Mouse (Mus musculus): Measurements from ENCODE around the gene Ccdc69. TPM values are rescaled to one million over a fixed set of nuclear protein-coding genes. Genes with fewer than 3 reads are reported as not detected.
A peak's percentile ranks its signal among the peaks of the same experiment; 100 is the strongest.

Ccdc69 gene
- polyA plus RNA-seq, 1 experiment from 2014 or later, result 0.27 TPM

DNA sequence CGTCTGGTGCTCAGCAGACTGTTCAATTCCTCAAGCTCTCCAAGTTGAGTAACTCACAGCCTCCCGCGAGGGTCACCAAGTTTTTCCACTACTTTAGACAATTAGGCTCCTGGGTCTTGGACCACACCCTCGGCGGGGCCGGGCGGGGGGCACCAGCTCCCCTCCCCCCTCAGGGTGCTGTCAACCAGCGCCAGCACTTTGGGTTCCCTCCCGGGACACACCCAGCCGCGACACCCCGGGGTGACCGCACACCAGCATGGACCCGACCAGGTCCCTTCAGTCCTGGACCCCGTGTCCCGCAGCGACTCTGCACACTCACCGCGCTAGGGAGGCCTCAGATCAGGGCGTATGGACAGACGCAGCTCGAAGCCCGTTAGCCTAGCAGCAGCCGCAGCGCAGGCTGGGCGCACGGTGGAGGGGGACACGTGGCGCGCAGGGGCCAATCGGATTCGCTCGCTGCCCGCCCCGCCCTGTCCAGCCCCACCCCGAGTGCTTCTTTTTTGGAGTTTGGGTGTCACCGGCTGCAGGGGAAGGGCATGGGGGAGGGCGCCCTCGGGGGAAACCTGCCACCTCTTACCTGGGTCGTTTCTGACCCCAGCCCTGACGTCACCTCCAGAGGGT, 44.8 kb downstream of the Ccdc69 start, which contains the start of gene Anxa6:
Gene Anxa6 (minus strand): TSS at position 406 of the 621 bp plus-strand sequence.
- Histone ChIP-seq H3K4me1 (peaks cover 28% of the 10 kb centered on the region), H3K4me2 (peak within 1 kb of the TSS; percentile 94), H3K9ac (peak within 1 kb of the TSS; percentile 86), H3K36me3 (no peaks in the 10 kb centered on the region), H3K9me3 (no peaks in the 10 kb centered on the region), H3K27me3 (no peaks in the 10 kb centered on the region), H3K4me3 (peak within 1 kb of the TSS; percentile 76), H3K27ac (peak within 1 kb of the TSS; percentile 87)
- under 1% methylated on average over 41 of the region's 41 CpGs for WGBS
- peak; percentile 90 for ATAC-seq (ENCODE audit: insufficient number of reproducible peaks, insufficient read depth, low FRiP score, low TSS enrichment, low read depth)

- WGBS, result 16% methylated on average over 5 of the region's 5 CpGs
- Histone ChIP-seq H3K4me2 (peak overlapping the region; percentile 94), H3K27me3 (no peaks in the 10 kb centered on the region), H3K27ac (peak overlapping the region; percentile 87), H3K4me3 (peak overlapping the region; percentile 76), H3K9me3 (no peaks in the 10 kb centered on the region), H3K9ac (peak overlapping the region; percentile 86), H3K36me3 (no peaks in the 10 kb centered on the region), H3K4me1 (peaks cover 36% of the 10 kb centered on the region)
- no peak for ATAC-seq (ENCODE audit: insufficient number of reproducible peaks, insufficient read depth, low FRiP score, low TSS enrichment, low read depth)
Observed at GRCm38 (mm10) chr11:55032286-55032685, 45.6 kb downstream of the Ccdc69 start.

DNA sequence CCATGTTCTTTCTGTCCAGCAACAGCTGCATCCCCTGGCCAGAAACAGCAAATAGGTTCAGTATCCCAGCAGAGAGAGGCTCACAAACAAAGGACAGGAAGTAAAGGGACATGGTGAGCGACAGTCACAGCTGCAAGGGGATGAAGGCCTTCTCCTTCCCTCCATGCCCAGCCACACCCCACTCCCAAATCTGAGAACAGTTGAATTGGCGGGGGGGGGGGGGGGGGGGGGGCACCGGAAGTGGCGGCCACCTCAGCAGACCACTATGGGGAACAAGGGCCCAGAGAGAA, 46.0 kb downstream of the Ccdc69 start:
- 0% methylated on average over 1 of the region's 4 CpGs for WGBS
- ATAC-seq (ENCODE audit: insufficient number of reproducible peaks, insufficient read depth, low FRiP score, low TSS enrichment, low read depth), result no peak
- Histone ChIP-seq H3K4me2 (peak overlapping the region; percentile 94), H3K27me3 (no peaks in the 10 kb centered on the region), H3K36me3 (no peaks in the 10 kb centered on the region), H3K27ac (peak overlapping the region; percentile 87), H3K4me1 (peaks cover 40% of the 10 kb centered on the region), H3K4me3 (peak overlapping the region; percentile 76), H3K9me3 (no peaks in the 10 kb centered on the region), H3K9ac (peak overlapping the region; percentile 86)

DNA sequence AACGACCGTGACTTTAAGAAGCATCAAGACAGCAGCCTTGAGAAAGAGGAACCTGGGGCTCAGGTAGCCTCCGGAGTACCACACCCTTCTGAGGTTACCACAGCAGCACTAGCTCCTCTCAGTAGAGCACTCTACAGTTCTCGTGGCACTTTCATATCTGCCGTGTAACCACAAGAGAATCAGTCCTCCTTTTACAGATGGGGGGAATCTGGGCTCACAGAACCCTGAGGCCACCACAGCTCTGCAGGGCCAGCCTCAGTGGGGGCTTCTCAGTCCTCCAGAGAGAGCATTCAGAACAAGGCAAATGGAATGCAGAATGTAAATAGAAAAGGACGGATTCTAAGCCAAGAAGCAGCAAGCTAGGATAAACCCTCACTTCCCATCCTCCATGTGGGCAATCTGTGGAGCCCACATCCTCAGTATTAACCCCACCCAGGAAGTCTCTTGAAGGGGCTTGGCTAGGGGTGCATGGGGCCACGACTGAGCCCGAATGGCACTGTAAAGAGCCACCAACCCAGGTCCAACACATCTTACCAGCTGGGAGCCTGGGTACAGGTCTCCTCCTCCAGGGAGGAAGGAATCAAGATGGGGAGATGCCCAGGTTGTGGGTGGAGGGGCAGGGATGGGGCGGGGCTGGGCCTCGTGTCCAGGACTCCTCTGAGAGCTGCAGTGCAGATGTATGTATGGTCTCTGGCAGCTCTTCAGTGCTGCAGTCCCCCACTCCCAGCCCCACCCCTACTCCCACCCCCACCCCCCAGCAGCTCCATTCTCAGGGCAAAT, 46.5 kb downstream of the Ccdc69 start:
- Histone ChIP-seq H3K9me3 (no peaks in the 10 kb centered on the region), H3K9ac (peak overlapping the region; percentile 86), H3K4me1 (peaks cover 45% of the 10 kb centered on the region), H3K27me3 (no peaks in the 10 kb centered on the region), H3K36me3 (peaks cover 4% of the 10 kb centered on the region), H3K27ac (peak overlapping the region; percentile 87), H3K4me2 (peak overlapping the region; percentile 94), H3K4me3 (peak overlapping the region; percentile 76)
- WGBS, result 43% methylated on average over 10 of the region's 10 CpGs
- ATAC-seq (ENCODE audit: insufficient number of reproducible peaks, insufficient read depth, low FRiP score, low TSS enrichment, low read depth), result no peak; the same call in 1 of the 2 replicates

DNA sequence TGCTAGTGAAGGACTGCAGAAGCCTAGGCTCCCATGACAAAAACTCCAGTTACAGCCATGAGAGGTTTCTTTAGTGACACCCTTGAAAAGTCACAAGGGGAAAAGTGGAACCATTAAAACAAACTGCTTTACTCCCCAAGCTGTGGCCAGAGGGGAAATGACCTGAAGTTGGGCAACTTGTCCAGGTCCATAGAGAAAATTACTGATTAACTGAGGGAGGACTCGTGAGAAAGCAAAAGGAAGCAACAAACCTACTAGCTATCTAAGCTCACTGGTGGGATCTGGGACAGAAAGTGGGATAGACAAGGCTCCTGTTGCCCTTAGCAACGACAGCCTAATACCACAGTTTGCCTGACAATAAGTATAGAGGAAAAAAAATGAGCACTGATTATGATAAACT, 49.4 kb downstream of the Ccdc69 start:
- WGBS, result 73% methylated on average over 2 of the region's 2 CpGs
- no peak overlapping the region for H3K4me3 ChIP-seq
- no peak overlapping the region for H3K9ac ChIP-seq
- no peak for ATAC-seq (ENCODE audit: insufficient number of reproducible peaks, insufficient read depth, low FRiP score, low TSS enrichment, low read depth)
- peaks cover 18% of the 10 kb centered on the region for H3K36me3 ChIP-seq
- no peaks in the 10 kb centered on the region for H3K9me3 ChIP-seq
- no peaks in the 10 kb centered on the region for H3K27me3 ChIP-seq
- H3K4me2 ChIP-seq, result no peak overlapping the region
- H3K27ac ChIP-seq, result no peak overlapping the region
- H3K4me1 ChIP-seq, result peaks cover 69% of the 10 kb centered on the region

GRCm38 (mm10) chr11:55027204-55027855, 50.6 kb downstream of the Ccdc69 start:
- no peak overlapping the region for H3K4me3 ChIP-seq
- peaks cover 18% of the 10 kb centered on the region for H3K36me3 ChIP-seq
- H3K4me1 ChIP-seq, result peaks cover 79% of the 10 kb centered on the region
- H3K9me3 ChIP-seq, result no peaks in the 10 kb centered on the region
- no peaks in the 10 kb centered on the region for H3K27me3 ChIP-seq
- no peak overlapping the region for H3K9ac ChIP-seq
- no peak for ATAC-seq (ENCODE audit: insufficient number of reproducible peaks, insufficient read depth, low FRiP score, low TSS enrichment, low read depth)
- 37% methylated on average over 2 of the region's 2 CpGs for WGBS
- peak overlapping the region; percentile 7; the same call in 1 of the 2 replicates for H3K4me2 ChIP-seq
- peak overlapping the region; percentile 51 for H3K27ac ChIP-seq

DNA sequence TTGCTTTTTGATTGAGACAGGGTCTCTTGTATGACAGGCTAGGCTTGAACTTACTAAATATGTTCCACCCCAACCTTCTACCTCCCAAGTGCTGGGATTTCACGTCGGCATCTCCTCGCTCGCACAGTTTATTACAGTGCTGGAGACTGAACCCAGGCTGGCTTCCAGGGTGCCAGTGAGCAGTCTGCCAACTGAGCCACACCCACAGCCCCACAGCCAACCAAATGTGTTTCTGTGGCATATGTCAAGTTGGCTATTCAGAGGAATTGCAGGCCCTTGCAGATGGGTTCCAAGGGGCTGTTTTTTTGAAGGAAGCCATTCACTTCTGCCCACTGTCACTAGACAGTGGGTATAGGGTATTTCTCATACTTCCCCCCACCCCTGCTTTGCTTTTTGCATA, 52.0 kb downstream of the Ccdc69 start:
- WGBS, result 86% methylated on average over 4 of the region's 4 CpGs
- H3K4me2 ChIP-seq, result no peak overlapping the region
- H3K4me3 ChIP-seq, result no peak overlapping the region
- peaks cover 77% of the 10 kb centered on the region for H3K4me1 ChIP-seq
- no peak overlapping the region for H3K27ac ChIP-seq
- no peaks in the 10 kb centered on the region for H3K27me3 ChIP-seq
- no peak overlapping the region for H3K9ac ChIP-seq
- no peak for ATAC-seq (ENCODE audit: insufficient number of reproducible peaks, insufficient read depth, low FRiP score, low TSS enrichment, low read depth)
- peaks cover 25% of the 10 kb centered on the region for H3K36me3 ChIP-seq
- no peaks in the 10 kb centered on the region for H3K9me3 ChIP-seq

DNA sequence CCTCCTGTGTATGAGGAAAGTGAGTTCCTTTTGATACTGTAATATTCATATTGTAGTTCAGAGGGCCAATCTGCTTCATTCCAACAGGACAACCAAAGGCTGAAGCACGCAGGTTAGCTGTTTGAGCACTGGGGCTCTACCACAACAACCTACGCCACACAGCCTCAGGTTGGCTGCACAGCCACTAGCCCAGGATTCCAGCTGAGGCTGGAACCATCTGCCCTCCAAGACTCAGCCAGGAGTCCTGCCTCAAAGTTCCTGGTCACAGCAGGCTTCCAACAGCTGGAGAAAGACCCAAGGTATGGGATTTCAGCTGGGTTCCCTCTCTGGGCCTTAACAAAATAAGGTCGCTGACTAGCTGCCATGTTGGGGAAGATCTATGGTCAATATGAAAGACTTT, 54.3 kb downstream of the Ccdc69 start:
- peak overlapping the region; percentile 97 for H3K27ac ChIP-seq
- 70% methylated on average over 3 of the region's 3 CpGs for WGBS
- no peak; the same call in 1 of the 2 replicates for ATAC-seq (ENCODE audit: insufficient number of reproducible peaks, insufficient read depth, low FRiP score, low TSS enrichment, low read depth)
- H3K4me2 ChIP-seq, result peak overlapping the region; percentile 53
- H3K9ac ChIP-seq, result 0 out of 2 replicates have a peak overlapping the region, but pooled peaks have one; percentile 51
- H3K4me1 ChIP-seq, result peaks cover 84% of the 10 kb centered on the region
- H3K4me3 ChIP-seq, result peak overlapping the region; percentile 12
- no peaks in the 10 kb centered on the region for H3K27me3 ChIP-seq
- H3K9me3 ChIP-seq, result no peaks in the 10 kb centered on the region
- peaks cover 48% of the 10 kb centered on the region for H3K36me3 ChIP-seq

DNA sequence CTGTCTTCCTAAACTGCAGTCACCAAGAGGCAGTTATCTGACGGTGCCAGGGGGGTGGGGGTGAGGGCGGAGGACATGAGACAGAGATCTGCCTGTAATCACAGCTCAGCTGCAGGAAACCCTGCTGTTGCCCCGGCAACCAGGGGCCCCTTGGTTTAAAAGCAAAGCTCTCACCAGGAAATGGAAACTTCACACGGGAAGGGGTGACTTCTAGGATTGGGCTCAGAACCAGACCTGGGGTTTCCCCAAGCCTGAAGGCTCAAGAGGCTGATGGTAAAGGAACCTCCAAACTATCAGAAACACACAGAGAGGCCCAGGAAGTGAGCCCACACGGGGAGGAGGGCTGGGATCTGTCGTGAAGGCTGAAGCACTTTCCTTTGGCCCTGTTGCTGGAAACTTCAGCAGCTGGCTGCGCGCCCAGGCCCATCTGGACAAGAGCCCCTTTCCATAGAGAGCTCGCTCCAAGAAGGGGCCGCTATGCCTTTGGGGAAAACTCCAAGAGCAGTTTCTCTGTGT, 54.8 kb downstream of the Ccdc69 start:
- WGBS, result 4% methylated on average over 10 of the region's 10 CpGs
- peak; percentile 84 for ATAC-seq (ENCODE audit: insufficient number of reproducible peaks, insufficient read depth, low FRiP score, low TSS enrichment, low read depth)
- H3K36me3 ChIP-seq, result peaks cover 52% of the 10 kb centered on the region
- peak overlapping the region; percentile 97 for H3K27ac ChIP-seq
- H3K4me1 ChIP-seq, result peaks cover 84% of the 10 kb centered on the region
- peak overlapping the region; percentile 51; the same call in 1 of the 2 replicates for H3K9ac ChIP-seq
- peak overlapping the region; percentile 12 for H3K4me3 ChIP-seq
- H3K9me3 ChIP-seq, result no peaks in the 10 kb centered on the region
- H3K4me2 ChIP-seq, result peak overlapping the region; percentile 53
- no peaks in the 10 kb centered on the region for H3K27me3 ChIP-seq

GRCm38 (mm10) chr11:55022508-55022907, 55.4 kb downstream of the Ccdc69 start:
- Histone ChIP-seq H3K4me3 (peak overlapping the region; percentile 12; the same call in 1 of the 2 replicates), H3K36me3 (peaks cover 58% of the 10 kb centered on the region), H3K4me1 (peaks cover 84% of the 10 kb centered on the region)

GRCm38 (mm10) chr11:55021859-55022258, 56.1 kb downstream of the Ccdc69 start:
- Histone ChIP-seq H3K36me3 (peaks cover 61% of the 10 kb centered on the region), H3K4me2 (0 out of 2 replicates have a peak overlapping the region, but pooled peaks have one; percentile 53), H3K27ac (peak overlapping the region; percentile 97), H3K4me3 (no peak overlapping the region), H3K4me1 (peaks cover 79% of the 10 kb centered on the region), H3K9me3 (no peaks in the 10 kb centered on the region), H3K27me3 (no peaks in the 10 kb centered on the region), H3K9ac (no peak overlapping the region)
- WGBS, result 51% methylated on average over 6 of the region's 6 CpGs
- no peak for ATAC-seq (ENCODE audit: insufficient number of reproducible peaks, insufficient read depth, low FRiP score, low TSS enrichment, low read depth)

More at GRCm38 (mm10) chr11:55022508-55022907, 55.4 kb downstream of the Ccdc69 start:
- H3K4me2 ChIP-seq, result peak overlapping the region; percentile 53
- WGBS, result 64% methylated on average over 5 of the region's 5 CpGs
- peak overlapping the region; percentile 97 for H3K27ac ChIP-seq
- ATAC-seq (ENCODE audit: insufficient number of reproducible peaks, insufficient read depth, low FRiP score, low TSS enrichment, low read depth), result no peak
- H3K27me3 ChIP-seq, result no peaks in the 10 kb centered on the region
- H3K9ac ChIP-seq, result peak overlapping the region; percentile 51; the same call in 1 of the 2 replicates
- H3K9me3 ChIP-seq, result no peaks in the 10 kb centered on the region
